Mouse (Mus musculus): ENCODE data around the gene Tbx6.

Tbx6 gene

DNA sequence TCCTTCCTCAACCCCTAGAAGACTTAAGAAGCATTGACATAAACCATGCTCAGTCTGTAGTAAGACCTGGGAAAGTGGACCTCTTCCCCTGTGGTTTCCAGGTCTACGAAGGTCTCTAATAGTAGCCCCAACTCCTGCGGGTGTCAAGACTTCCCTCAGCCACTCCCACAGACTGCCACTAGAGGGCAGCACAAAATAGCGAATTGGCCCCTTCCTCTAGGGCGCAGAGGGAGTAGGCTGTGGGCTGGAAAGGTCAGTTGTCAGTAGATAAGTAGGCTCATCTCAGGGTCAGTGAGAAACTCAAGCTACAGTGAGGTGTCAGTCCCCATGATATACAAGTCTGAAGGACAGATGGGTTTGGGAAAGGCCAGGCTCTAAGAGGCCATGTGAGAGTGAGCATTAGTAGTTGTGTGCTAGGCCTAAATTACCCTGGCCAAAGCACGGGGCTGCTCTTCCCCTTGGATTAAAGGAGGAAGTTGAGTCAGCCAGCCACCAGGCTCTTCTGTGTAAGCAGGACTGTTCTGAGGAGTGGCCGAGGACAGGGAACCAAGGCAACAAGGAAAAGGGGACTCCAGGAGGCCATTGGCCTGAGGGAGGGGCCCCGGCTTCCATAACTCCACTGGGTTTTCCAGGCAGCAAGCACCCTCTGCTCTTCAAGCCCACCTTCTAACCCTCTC is 40.7 kb downstream of the Tbx6 start:
- DNase-seq = peak; percentile 86

DNA sequence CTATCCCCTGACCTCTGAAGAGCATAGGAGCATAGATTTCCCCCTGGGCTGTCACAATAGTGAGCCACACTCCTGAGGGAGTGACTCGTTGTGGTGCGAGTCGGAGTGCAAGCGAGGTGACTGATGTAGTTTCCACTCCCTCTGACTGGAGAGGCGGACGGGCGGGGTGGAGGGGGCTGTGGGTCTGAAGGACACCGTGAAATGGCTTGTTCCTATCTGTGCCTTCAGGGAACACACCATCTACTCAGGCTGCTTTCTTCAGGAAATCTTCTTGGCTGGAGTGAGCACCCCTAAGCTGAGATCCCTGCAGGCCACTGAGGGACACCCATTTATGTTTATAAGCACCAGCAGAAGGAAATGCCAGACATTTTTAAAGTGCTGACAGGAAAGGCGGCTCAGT is 41.5 kb downstream of the Tbx6 start:
- peak; percentile 13 for DNase-seq

DNA sequence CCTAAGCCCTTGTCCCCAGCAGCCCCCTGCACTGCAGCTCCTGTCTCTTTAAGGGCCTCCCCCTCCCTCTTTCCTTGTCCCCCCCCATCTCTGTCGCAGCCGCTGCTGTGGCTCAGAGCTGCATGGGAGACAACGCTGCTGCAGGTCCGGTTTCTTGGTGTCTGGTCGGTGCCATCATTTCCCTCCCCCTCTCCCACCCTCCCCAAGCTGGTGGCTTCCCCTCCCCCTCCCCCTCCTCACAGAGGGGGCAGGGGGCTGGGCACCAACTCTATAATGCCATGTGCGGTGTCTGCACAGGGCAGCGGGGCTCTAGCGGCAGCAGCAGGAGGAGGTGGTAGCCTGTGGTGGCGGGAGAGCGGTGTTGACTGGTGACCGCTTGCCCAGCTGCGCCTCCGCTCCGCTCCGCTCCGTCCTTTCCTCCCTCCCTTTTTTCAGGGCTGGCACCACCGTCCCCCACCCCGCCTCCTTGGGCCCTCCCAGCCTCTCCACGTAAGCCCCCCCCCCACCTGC is 42.0 kb downstream of the Tbx6 start:
- no peak for DNase-seq

DNA sequence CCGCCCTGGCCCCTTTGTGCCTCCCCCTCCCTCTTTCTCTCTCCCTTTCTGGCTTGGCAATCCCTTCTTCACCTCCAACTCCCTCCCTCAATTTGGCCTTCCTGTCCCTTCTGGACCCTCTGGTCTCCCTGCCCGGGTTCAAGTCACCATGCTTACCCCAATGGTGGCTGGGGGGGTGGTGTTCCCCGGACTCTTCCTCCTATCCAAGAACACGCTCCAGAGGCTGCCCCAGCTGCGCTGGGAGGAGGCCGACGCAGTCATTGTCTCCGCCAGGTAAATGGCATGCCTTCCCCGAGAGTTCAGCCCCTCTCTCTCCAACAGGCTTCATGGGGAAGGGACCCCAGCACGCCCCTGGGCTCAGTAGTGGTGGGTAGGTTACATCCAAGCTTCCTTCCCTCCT is 42.7 kb downstream of the Tbx6 start:
- DNase-seq = no peak

DNA sequence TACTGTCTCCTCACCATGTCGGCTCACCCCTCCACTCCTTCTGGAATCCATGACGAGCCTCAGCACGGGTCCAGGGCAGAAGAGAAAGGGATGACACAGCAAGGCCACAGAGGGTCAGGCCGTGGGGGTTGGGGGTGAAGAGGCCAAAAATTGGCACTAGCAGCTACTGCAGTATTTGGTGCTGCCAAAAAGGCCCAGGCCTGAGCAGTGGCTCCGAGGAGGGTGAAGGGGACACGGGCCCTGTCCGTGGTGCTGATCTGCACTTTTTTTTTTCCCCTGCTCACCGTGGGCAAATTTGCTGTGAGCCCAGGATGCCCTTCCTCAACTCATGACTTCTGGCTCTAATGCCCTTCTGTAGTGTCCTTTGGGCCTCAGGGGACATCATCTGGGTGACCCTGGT is 44.1 kb downstream of the Tbx6 start:
- DNase-seq = no peak

DNA sequence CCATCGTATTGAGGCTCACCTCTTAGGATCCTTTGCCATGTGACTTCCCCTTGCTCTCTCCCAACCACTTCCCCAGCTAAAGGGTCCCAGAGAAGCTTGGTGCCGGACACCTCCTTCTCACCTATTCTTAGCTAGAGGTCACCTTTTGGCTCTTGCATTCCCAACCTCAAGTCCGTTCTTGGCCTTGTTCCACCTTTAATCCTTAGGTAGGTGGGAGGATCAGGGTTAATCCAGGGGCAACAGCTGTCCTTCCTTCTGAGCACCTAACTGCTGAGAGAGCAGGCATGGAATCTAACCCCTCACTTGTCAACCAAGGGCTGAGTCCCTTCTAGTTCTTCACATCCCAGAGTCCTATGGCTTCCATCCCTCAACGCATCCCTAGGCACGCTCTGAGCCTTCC is 44.7 kb downstream of the Tbx6 start:
- no peak for DNase-seq

DNA sequence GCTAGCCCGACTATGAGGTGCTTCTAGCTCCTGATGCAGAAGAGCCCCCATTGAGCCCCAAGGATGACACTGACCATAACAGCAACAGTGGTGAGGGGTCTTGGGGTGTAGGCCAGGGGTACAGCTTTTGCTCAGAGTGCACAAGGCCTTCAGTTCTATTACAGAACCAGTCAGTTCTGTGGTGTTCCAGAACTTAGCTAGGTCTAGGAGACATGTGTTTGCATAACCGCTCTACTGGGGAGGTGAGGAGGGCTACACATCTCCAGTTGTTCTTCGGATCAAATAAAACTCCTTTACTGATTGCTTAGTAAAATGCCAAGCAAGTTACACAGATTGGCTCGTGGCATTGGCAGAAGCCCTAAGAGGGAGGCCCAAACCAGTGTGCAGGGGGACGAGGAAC is 50.3 kb downstream of the Tbx6 start, which contains the start of gene 4930451I11Rik:
Gene 4930451I11Rik, minus strand, starts transcription at position 101 of the 400 bp plus-strand sequence.
- DNase-seq = no peak

DNA sequence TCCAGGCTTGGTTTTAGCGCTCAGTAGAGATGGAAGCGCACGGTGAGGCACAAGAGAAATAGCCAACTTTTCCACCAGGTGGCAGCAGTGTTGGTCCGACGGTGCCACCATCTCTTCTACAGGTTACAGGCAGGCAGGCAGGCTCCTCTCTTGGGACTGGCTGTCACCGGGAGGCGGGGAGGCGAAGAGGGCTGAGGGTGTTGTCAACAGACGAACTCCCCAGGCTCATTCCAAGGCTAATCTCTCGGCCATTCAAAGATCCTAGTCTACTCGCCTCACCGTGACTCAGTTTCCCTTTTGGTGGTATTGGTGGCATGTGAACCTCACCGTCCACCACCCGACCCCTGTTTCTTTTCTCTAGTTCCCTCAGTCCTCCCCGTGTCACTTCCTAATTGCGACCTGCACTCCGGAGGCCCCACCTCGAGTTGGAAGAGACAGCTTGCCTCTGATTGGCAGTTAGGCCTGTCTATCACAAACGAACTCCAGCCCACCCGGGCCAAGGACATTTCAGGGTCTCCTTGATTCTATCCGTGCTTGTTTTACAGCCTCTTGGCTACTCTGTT is 50.8 kb downstream of the Tbx6 start:
- peak; percentile 83 for DNase-seq

DNA sequence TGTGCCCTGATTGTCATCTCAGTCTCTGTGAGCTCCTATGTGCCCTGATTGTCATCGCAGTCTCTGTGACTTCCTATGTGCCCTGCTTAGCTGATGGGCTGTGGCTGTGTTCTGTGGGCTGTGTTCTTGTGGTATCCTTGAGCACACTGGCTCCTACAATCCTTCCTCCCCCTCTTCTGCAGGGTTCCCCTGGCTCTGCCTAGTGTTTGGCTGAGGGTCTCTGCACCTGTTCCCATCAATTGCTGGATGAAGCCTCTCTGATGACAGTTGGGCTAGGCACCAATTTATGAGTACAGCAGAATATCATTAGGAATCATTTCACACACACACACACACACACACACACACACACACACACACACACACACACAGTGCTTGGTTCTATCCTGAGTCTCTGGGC is 52.0 kb downstream of the Tbx6 start:
- DNase-seq = no peak
